ENCODE assay signal across 12 mouse cellular contexts in genomic region chr7:125983902-125984841, GRCm38 (mm10).
DNase-seq lines count a peak whose midpoint lies in the region; ATAC-seq and TF ChIP-seq lines count a peak whose summit lies in the region.
"Had no signal": no experiment of that assay in that cellular context is flagged by ENCODE, and none has a peak within 500 bp of the region (broad histone marks: within the 10 kb centered on the region; RNA-seq: fewer than 3 reads in every experiment).

No protein-coding gene starts in this region.

- 0 out of 2 replicates have a peak, but pooled peaks cover 9% of the 10 kb centered on the region for H3K4me1 ChIP-seq in hindbrain, postnatal 0 days (ENCODE audit: insufficient read depth, low read length)
- H3K4me1 ChIP-seq: liver, embryonic 13.5 days had no signal

- DNase-seq in layer of hippocampus, adult 11-12 months (ENCODE audit: low spot score): peak; percentile 41
- DNase-seq in layer of hippocampus, postnatal 25 days (ENCODE audit: extremely low spot score in 1 of 2, low spot score in 1 of 2): no peak
- DNase-seq in MN1 (ENCODE audit: low spot score): peak; percentile 43
- DNase-seq in brain, adult 2 months (ENCODE audit: low read depth, low spot score): peak; percentile 86
- DNase-seq in hindbrain, postnatal 0 days (ENCODE audit: low spot score): peak; percentile 33
- DNase-seq in kidney, postnatal 4 days: no peak
- DNase-seq in thymus, postnatal 36 days: no peak
- DNase-seq: liver, embryonic 13.5 days; lung, postnatal 4 days; right cerebral cortex, postnatal 14 days had no signal

- H3K27me3 ChIP-seq in hindbrain, postnatal 0 days (ENCODE audit: insufficient read depth, low read length): no peaks in the 10 kb centered on the region

- 26% methylated on average over 12 of the region's 12 CpGs for WGBS in hindbrain, postnatal 0 days

- no peak overlapping the region for H3K4me2 ChIP-seq in hindbrain, postnatal 0 days (ENCODE audit: low read depth, low read length)
- H3K4me2 ChIP-seq: liver, embryonic 13.5 days had no signal

- H3K4me3 ChIP-seq in hindbrain, postnatal 0 days (ENCODE audit: low read length): no peak overlapping the region
- H3K4me3 ChIP-seq: liver, embryonic 13.5 days; myocyte had no signal

- peak; percentile 70 for ATAC-seq in hindbrain, postnatal 0 days
- no peak for ATAC-seq in granulocyte monocyte progenitor cell, adult 5-6 weeks (replicated peaks; ENCODE audit: poor library complexity, severe bottlenecking)

- TF ChIP-seq CTCF in hindbrain, postnatal 0 days (IDR thresholded peaks at IDR 0.05; ENCODE audit: low read depth): peak; percentile 43

- no peak overlapping the region for H3K9ac ChIP-seq in hindbrain, postnatal 0 days (replicated peaks; ENCODE audit: low read length)
- H3K9ac ChIP-seq: liver, embryonic 13.5 days had no signal

- no peak overlapping the region; the same call in 1 of the 2 replicates for H3K27ac ChIP-seq in hindbrain, postnatal 0 days
- H3K27ac ChIP-seq: liver, embryonic 13.5 days had no signal

- no peaks in the 10 kb centered on the region for H3K36me3 ChIP-seq in hindbrain, postnatal 0 days (ENCODE audit: insufficient read depth, low read length)
- H3K36me3 ChIP-seq: liver, embryonic 13.5 days had no signal

- H3K9me3 ChIP-seq in hindbrain, postnatal 0 days (ENCODE audit: low read length): no peaks in the 10 kb centered on the region
- H3K9me3 ChIP-seq: liver, embryonic 13.5 days had no signal

Comparison
In these comparisons a context has a peak if more than half of its experiments do, and no peak if none do; other contexts are left out.
1. DNase-seq: peak in layer of hippocampus, adult 11-12 months (single experiment), MN1 (single experiment), brain, adult 2 months (single experiment) and hindbrain, postnatal 0 days (single experiment); none in layer of hippocampus, postnatal 25 days (0 of 2), kidney, postnatal 4 days (0 of 2) and thymus, postnatal 36 days (0 of 2).